Mouse (Mus musculus) liver, adult 2 months (tissue): Measurements from ENCODE around the gene Ercc2. TPM values are rescaled to one million over a fixed set of nuclear protein-coding genes. Genes with fewer than 3 reads are reported as not detected.

Experiments used
- DNase-seq: peaks from one replicate; pipeline ENCODE4 v3.0.0-alpha.2; 2011; ENCODE audit warnings: low read depth, low spot score; ENCODE audit errors: extremely low read depth
- H3K27ac ChIP-seq: fragments of 200-500 bp; replicated peaks from 2 replicates; pipeline ENCODE4 v1.5.1; 2012; ENCODE audit warnings: low read depth, mild to moderate bottlenecking, control low read depth, inconsistent platforms, low read length; ENCODE audit not compliant: insufficient read depth
- H3K27me3 ChIP-seq: fragments of 200-500 bp; 2 replicates; pipeline ENCODE4 v1.6.1; 2012; ENCODE audit warnings: mild to moderate bottlenecking, moderate library complexity, low read length, inconsistent platforms; ENCODE audit not compliant: control insufficient read depth, insufficient read depth
- H3K36me3 ChIP-seq: fragments of 200-500 bp; 2 replicates; pipeline ENCODE4 v1.6.1; 2012; ENCODE audit warnings: low read length, inconsistent platforms; ENCODE audit not compliant: control insufficient read depth, insufficient read depth
- H3K4me1 ChIP-seq: fragments of 200-500 bp; 2 replicates; pipeline ENCODE4 v1.6.1; 2011; ENCODE audit warnings: low read length; ENCODE audit not compliant: control insufficient read depth, insufficient read depth
- H3K4me3 ChIP-seq: fragments of 200-500 bp; 2 replicates; pipeline ENCODE4 v1.5.1; 2011; ENCODE audit warnings: low read depth, mild to moderate bottlenecking, control low read depth, low read length, moderate library complexity; ENCODE audit not compliant: insufficient read depth
- H3K79me2 ChIP-seq: fragments of 200-500 bp; 2 replicates; pipeline ENCODE4 v1.6.1; 2012; ENCODE audit warnings: inconsistent platforms, mild to moderate bottlenecking, low read length, moderate library complexity; ENCODE audit not compliant: control insufficient read depth, insufficient read depth
- H3K9ac ChIP-seq: fragments of 200-500 bp; 2 replicates; pipeline ENCODE4 v1.6.1; 2012; ENCODE audit warnings: low read depth, mild to moderate bottlenecking, control low read depth, inconsistent platforms, low read length
- CTCF ChIP-seq: fragments of 200-500 bp; IDR thresholded peaks from 2 replicates; pipeline ENCODE4 v1.5.1; 2011; ENCODE audit warnings: low read depth, low read length, control low read depth
- POLR2A ChIP-seq: fragments of 200-500 bp; IDR thresholded peaks from 2 replicates; pipeline ENCODE4 v1.6.1; 2011; ENCODE audit warnings: low read length, control low read depth; ENCODE audit not compliant: insufficient read depth; ENCODE audit errors: extremely low read depth
- WGBS: fragments of 180-500 bp; shearing (Covaris S2); methylation state at CpG from one replicate; pipeline ENCODE4 v1.1.7; 2018; 5-methylcytosine and 5-hydroxymethylcytosine counted together
- polyA plus RNA-seq: library from polyadenylated mRNA; depleted of rRNA; stranded (reverse); fragments of >200 nt; gene quantifications from 2 replicates; pipeline ENCODE4 v1.2.3, GENCODE M21; 2012
- total RNA-seq: library from RNA; depleted of rRNA; stranded (reverse); fragments of >200 nt; gene quantifications from 2 replicates; pipeline ENCODE4 v1.2.3, GENCODE M21; 2014

Ercc2 gene
- total and polyA plus RNA-seq, 2 experiments: 9.4 to 26.8 TPM

DNA sequence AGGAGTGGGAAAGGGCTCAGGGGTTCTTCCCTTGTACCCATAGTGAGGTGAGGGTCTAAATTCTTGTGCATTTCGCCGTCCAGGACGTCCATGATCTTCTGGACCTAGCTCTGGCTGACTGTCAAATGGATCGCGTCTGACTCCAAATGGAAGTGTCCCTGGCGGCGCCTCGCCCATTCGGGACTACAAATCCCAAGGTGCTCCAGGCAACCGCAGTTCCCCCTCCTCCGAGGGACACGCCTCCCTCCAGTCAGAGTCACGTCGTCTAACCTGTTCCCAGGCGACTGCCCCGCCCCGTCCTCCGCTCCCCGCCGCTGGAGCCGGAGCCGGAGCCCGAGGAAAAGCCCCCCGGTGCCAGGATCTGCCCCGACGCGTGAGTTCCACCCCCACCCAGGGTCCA lies 20.9 kb upstream of the Ercc2 start:
- Histone ChIP-seq H3K36me3 (no peaks in the 10 kb centered on the region), H3K4me1 (peaks cover 4% of the 10 kb centered on the region; the same call in 1 of the 2 replicates), H3K27ac (peak overlapping the region; percentile 50), H3K4me3 (peak overlapping the region; percentile 78), H3K79me2 (no peaks in the 10 kb centered on the region), H3K27me3 (no peaks in the 10 kb centered on the region), H3K9ac (peak overlapping the region; percentile 73)
- no peak for TF ChIP-seq POLR2A
- no peak for TF ChIP-seq CTCF
- 1% methylated on average over 27 of the region's 27 CpGs for WGBS
- DNase-seq: peak; percentile 94

DNA sequence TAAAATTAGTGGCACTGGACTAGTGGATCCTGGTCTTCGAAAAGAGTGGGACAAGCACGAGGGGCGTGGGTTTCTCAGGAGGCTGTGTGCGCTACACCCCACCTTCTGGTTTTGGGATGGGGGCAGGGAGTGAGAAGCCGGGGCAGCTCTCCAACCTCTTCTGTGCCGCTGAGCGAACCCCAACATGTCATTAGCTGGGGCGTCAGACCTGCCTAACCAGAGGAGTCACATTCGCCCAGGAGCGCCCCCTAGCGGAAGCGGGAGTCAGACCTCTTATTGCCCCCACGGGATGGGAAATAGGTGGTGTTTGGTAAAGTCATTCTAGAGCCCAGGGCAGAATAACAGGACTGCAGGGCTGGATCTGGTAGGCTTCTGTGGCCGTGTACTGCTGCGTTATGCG lies 20.1 kb upstream of the Ercc2 start:
- WGBS: 5% methylated on average over 16 of the region's 16 CpGs
- peaks cover 4% of the 10 kb centered on the region; the same call in 1 of the 2 replicates for H3K4me1 ChIP-seq

DNA sequence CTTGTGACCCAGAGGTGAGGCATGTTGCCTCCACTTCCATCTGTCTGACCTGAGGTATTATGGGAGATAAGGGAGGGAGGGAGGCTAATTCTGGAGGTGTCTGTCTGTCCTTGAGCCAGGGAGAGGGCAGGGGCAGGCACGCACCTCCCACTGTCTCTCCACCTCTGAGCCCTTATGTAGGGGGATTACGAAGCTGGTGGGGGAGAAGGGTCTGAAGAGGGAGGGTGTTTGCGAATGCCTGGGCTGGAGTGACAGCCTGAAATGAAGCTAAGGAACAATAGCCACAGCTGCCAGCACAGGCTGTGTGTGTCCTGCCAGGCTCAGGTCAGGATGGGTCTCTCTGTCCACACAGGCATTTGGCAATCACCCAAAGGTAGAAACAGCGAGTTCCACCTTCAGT lies 19.5 kb upstream of the Ercc2 start:
- H3K27ac ChIP-seq: no peak overlapping the region
- 48% methylated on average over 4 of the region's 4 CpGs for WGBS
- no peak overlapping the region for H3K9ac ChIP-seq
- peak; percentile 60 for DNase-seq
- TF ChIP-seq CTCF: no peak
- no peak for TF ChIP-seq POLR2A
- no peak overlapping the region for H3K4me3 ChIP-seq
- H3K4me1 ChIP-seq: peaks cover 4% of the 10 kb centered on the region; the same call in 1 of the 2 replicates
- no peaks in the 10 kb centered on the region for H3K27me3 ChIP-seq
- H3K36me3 ChIP-seq: no peaks in the 10 kb centered on the region
- H3K79me2 ChIP-seq: no peaks in the 10 kb centered on the region

More for the DNA sequence above, 20.1 kb upstream of the Ercc2 start:
- Histone ChIP-seq H3K36me3 (no peaks in the 10 kb centered on the region), H3K27me3 (no peaks in the 10 kb centered on the region), H3K79me2 (no peaks in the 10 kb centered on the region), H3K27ac (no peak overlapping the region; the same call in 1 of the 2 replicates), H3K9ac (peak overlapping the region; percentile 73), H3K4me3 (peak overlapping the region; percentile 78)
- peak; percentile 59 for DNase-seq
- TF ChIP-seq POLR2A: no peak
- TF ChIP-seq CTCF: peak; percentile 89

DNA sequence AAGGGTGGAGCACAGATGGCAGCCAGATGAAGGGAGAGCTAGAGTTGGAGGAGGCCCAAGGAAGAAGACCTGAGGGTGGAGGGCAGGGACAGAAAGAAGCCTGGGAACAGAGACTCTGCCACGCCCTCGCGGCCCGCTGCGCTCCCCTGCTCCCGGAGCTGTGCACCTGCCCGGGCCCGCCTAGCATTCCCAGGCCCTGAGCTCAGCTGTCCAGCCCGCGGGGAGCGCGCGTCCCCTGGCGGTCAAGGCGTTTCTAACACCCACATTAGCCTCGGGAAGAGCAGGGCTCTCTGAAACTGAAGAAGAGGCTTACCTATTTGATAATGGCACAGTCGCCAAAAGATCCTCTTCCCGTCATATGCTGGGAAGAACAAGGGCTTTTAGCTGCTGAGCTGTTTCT lies 17.9 kb upstream of the Ercc2 start:
- no peak for DNase-seq
- no peak overlapping the region; the same call in 1 of the 2 replicates for H3K4me3 ChIP-seq

DNA sequence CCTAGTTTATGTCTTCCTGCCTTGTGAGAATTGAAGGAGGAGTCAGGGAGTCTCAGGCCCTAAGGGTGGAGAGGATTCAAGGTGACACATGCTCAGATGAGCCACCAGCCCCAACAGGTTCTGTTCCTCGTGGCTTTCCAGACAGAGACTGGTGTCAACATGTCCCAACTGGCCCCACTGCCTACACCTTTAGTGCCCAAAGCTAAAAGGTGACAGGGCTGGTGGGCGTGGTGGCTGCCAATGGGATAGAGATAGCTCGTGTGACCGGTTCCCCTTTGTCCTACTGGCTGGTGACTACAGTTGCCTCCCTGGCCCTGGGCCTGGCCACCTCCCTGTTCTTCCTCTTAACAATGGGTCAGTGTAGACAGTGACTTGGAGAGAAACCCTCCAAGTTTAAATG lies 16.4 kb upstream of the Ercc2 start:
- peaks cover 2% of the 10 kb centered on the region; the same call in 1 of the 2 replicates for H3K4me1 ChIP-seq
- H3K9ac ChIP-seq: no peak overlapping the region
- H3K36me3 ChIP-seq: no peaks in the 10 kb centered on the region
- TF ChIP-seq CTCF (no peak), POLR2A (no peak)
- H3K4me3 ChIP-seq: no peak overlapping the region
- DNase-seq: no peak
- WGBS: 64% methylated on average over 4 of the region's 4 CpGs
- H3K27ac ChIP-seq: no peak overlapping the region
- H3K27me3 ChIP-seq: no peaks in the 10 kb centered on the region
- no peaks in the 10 kb centered on the region for H3K79me2 ChIP-seq

More for the DNA sequence above, 17.9 kb upstream of the Ercc2 start:
- no peaks in the 10 kb centered on the region for H3K79me2 ChIP-seq
- H3K27me3 ChIP-seq: no peaks in the 10 kb centered on the region
- H3K27ac ChIP-seq: no peak overlapping the region
- peaks cover 2% of the 10 kb centered on the region; the same call in 1 of the 2 replicates for H3K4me1 ChIP-seq
- WGBS: 9% methylated on average over 18 of the region's 18 CpGs
- no peaks in the 10 kb centered on the region for H3K36me3 ChIP-seq
- no peak for TF ChIP-seq POLR2A
- peak; percentile 93 for TF ChIP-seq CTCF
- H3K9ac ChIP-seq: no peak overlapping the region

DNA sequence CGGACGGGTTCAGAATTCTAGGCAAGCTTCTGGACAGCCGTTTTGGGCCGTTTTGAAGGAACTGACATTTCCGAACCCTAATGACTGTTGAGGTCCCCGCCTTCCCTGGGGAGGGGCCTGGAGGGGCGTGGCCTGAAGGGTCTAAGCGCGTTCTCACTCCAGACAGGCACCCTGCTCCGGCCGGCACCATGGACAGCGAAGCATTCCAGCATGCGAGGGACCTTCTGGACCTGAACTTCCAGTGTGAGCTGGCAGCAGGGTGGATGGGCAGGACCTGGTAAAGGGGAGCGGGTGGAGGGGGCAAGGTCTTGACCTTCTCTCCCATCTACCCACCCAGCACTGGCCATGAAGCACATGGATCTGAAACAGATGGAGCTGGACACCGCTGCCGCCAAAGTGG lies 13.4 kb upstream of the Ercc2 start:
- Histone ChIP-seq H3K27ac (no peak overlapping the region), H3K36me3 (no peaks in the 10 kb centered on the region), H3K4me1 (peaks cover under 1% of the 10 kb centered on the region; the same call in 1 of the 2 replicates), H3K4me3 (no peak overlapping the region), H3K79me2 (no peaks in the 10 kb centered on the region), H3K9ac (no peak overlapping the region), H3K27me3 (no peaks in the 10 kb centered on the region)
- 29% methylated on average over 16 of the region's 16 CpGs for WGBS
- no peak for DNase-seq
- no peak for TF ChIP-seq POLR2A
- TF ChIP-seq CTCF: no peak
